Mouse (Mus musculus) heart, embryonic 15.5 days (tissue): ENCODE data around the gene Eif3g. TPM values are rescaled to one million over a fixed set of nuclear protein-coding genes. Genes with fewer than 3 reads are reported as not detected.

ENCODE experiments used
- ATAC-seq: fragments of 200-750 bp; cut with Nextera tagmentation; replicated peaks from 2 replicates; pipeline ENCODE4 v1.8.0; 2017; ENCODE audit warnings: low read depth, moderate TSS enrichment; ENCODE audit not compliant: insufficient number of reproducible peaks, insufficient read depth, low FRiP score
- H3K27ac ChIP-seq: fragments of 300-500 bp; sonication (generic); 2 replicates; pipeline ENCODE4 v1.5.1; 2015; ENCODE audit warnings: mild to moderate bottlenecking, inconsistent platforms
- H3K27me3 ChIP-seq: fragments of 300-500 bp; sonication (generic); 2 replicates; pipeline ENCODE4 v1.6.1; 2015; ENCODE audit warnings: inconsistent platforms
- H3K36me3 ChIP-seq: fragments of 300-500 bp; sonication (generic); 2 replicates; pipeline ENCODE4 v1.6.1; 2015; ENCODE audit warnings: mild to moderate bottlenecking, inconsistent platforms
- H3K4me1 ChIP-seq: fragments of 300-500 bp; sonication (generic); replicated peaks from 2 replicates; pipeline ENCODE4 v1.6.1; 2015; ENCODE audit warnings: inconsistent platforms
- H3K4me2 ChIP-seq: fragments of 300-500 bp; sonication (generic); 2 replicates; pipeline ENCODE4 v1.6.1; 2015; ENCODE audit warnings: inconsistent platforms, mild to moderate bottlenecking, moderate library complexity
- H3K4me3 ChIP-seq: fragments of 300-500 bp; sonication (generic); 2 replicates; pipeline ENCODE4 v1.5.1; 2015; ENCODE audit warnings: mild to moderate bottlenecking, inconsistent platforms
- H3K9ac ChIP-seq: fragments of 300-500 bp; sonication (generic); 2 replicates; pipeline ENCODE4 v1.6.1; 2015; ENCODE audit warnings: mild to moderate bottlenecking, inconsistent platforms
- H3K9me3 ChIP-seq: fragments of 300-500 bp; sonication (generic); replicated peaks from 2 replicates; pipeline ENCODE4 v1.6.1; 2016; ENCODE audit warnings: inconsistent platforms
- WGBS: fragments of 180-500 bp; shearing (Covaris S2); methylation state at CpG from one replicate; pipeline ENCODE4 v1.1.7; 2015; ENCODE audit warnings: mixed read lengths; 5-methylcytosine and 5-hydroxymethylcytosine counted together
- polyA plus RNA-seq: library from polyadenylated mRNA; unstranded; fragments of >200 nt; fragmentation: Nextera tagmentation; extraction: Ambion mirVana; gene quantifications from 2 replicates; pipeline ENCODE4 v1.2.1, GENCODE M21; 2015

The Eif3g gene
- 183 and 207 TPM in 2 replicates for polyA plus RNA-seq

DNA sequence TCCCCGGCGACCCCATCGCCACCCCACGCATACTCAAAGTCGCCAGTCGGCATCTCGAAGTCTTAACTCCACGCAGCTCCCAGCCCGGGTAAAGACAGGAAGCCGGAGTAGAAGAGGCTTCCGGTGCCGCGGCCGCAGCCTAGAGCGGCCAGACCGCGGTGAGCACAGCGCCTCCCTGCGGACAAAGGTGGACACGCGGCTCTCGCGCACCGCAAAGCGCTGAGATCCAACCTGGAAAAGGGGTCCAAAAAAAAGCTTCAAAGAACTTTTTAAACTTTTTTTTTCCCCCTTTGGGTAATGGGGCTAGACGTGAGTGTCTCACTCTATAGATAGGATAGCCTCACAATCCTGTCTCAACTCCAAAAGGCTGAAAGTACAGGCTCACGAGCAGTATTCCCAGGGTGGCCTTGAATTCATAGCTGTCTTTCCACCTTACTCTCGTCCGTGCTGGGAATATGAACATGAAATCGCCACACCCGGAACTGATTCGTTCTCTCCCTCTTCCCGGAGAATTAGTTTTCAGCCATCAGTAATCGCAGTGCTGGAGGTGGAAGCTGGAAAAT is at the start of gene Eif3g:
Gene Eif3g, minus strand, starts transcription at position 113 of the 563 bp plus-strand sequence.
- 3% methylated on average over 34 of the region's 34 CpGs for WGBS
- peak; percentile 76 for ATAC-seq
- H3K36me3 ChIP-seq = peaks cover 30% of the 10 kb centered on the region
- no peaks in the 10 kb centered on the region for H3K9me3 ChIP-seq
- peak within 1 kb of the TSS; percentile 94 for H3K9ac ChIP-seq
- peak within 1 kb of the TSS; percentile 86 for H3K4me2 ChIP-seq
- peaks cover 25% of the 10 kb centered on the region for H3K4me1 ChIP-seq
- H3K4me3 ChIP-seq = peak within 1 kb of the TSS; percentile 86
- peak within 1 kb of the TSS; percentile 69 for H3K27ac ChIP-seq
- no peaks in the 10 kb centered on the region for H3K27me3 ChIP-seq

DNA sequence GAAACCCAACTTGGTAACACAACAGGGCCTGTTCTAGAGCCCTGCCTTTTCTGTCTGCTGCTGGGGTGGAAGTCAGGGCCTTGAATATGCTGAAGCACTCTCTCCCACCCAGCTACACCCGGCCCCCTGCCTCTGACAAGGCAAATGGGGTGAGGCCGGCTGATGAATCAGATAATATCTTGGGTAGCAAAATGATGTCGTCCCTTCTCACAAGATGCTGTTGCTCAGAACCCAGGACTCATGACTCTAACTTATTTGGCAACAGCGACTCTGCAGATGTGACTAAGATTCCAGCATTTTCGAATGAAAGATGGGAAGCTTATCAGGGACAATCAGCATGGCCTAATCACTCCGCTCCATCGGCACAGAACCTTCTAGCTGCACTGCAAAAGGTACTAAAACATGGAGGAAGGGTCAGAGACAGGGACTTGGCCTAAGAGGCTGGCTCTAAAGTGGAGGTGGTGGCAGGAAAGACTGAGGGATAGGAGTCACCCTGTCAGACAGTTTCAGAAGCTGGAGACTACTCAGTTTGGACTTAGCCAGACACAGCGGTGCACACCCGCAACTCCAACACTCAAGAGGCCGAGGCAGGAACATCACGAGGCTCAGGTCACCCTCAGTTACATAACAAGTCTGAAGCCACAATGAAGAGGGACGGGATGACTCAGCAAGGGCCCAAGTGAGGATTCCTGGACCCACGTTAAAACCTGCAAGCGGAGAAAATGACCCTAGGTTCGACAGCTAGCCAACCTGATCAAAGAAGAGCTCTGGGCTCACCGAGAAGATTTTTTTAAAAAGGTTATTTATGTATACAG is 47.9 kb upstream of the Eif3g start:
- 69% methylated on average over 16 of the region's 16 CpGs for WGBS
- peaks cover 19% of the 10 kb centered on the region for H3K4me1 ChIP-seq
- no peak overlapping the region for H3K9ac ChIP-seq
- H3K4me2 ChIP-seq = no peak overlapping the region
- ATAC-seq = no peak
- no peak overlapping the region for H3K27ac ChIP-seq
- no peaks in the 10 kb centered on the region for H3K27me3 ChIP-seq
- H3K9me3 ChIP-seq = no peaks in the 10 kb centered on the region
- peaks cover 4% of the 10 kb centered on the region for H3K36me3 ChIP-seq
- H3K4me3 ChIP-seq = no peak overlapping the region

DNA sequence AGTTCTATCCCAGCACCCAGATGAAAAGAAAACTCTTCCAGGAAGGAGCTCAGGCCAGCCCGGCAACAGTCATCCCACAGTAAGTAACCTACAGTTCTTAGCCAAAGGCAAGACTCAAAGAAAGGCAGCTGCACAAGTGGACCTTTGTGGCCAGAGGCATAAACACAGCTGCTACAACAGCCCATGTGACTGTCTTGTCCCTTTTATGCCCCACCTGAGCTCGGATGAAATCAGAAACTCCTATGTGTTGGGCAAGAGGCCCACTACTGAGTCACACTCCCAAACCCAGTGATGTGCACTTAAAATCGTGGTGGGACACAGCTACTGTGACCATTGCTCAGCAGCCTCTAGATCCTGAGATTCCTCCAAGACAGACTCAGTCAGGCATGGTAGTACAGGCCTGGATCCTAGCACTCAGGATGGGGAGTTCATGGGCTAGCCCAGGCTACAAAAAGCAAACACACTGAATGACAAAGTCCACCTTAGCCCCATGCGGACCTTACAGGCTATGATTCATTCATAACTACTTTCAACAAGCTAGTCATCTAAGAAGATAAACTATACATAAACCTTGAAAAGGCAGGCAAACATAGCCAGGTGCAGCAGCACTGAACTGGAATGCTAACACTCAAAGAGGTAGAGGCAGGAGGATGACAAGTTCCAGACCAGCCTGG is 46.4 kb upstream of the Eif3g start:
- H3K27ac ChIP-seq = no peak overlapping the region
- WGBS = 71% methylated on average over 4 of the region's 4 CpGs
- no peak overlapping the region for H3K4me3 ChIP-seq
- no peaks in the 10 kb centered on the region for H3K27me3 ChIP-seq
- peaks cover 12% of the 10 kb centered on the region; the same call in 1 of the 2 replicates for H3K4me1 ChIP-seq
- H3K36me3 ChIP-seq = peaks cover 19% of the 10 kb centered on the region
- no peaks in the 10 kb centered on the region for H3K9me3 ChIP-seq
- no peak for ATAC-seq
- no peak overlapping the region for H3K4me2 ChIP-seq
- no peak overlapping the region for H3K9ac ChIP-seq

- Histone ChIP-seq H3K4me2 (no peak overlapping the region), H3K4me1 (peaks cover 12% of the 10 kb centered on the region; the same call in 1 of the 2 replicates), H3K27ac (no peak overlapping the region), H3K9ac (no peak overlapping the region), H3K36me3 (peaks cover 28% of the 10 kb centered on the region), H3K27me3 (no peaks in the 10 kb centered on the region), H3K4me3 (no peak overlapping the region), H3K9me3 (no peaks in the 10 kb centered on the region)
- WGBS = 28% methylated on average over 2 of the region's 2 CpGs
- ATAC-seq = no peak
These were observed 45.5 kb upstream of the Eif3g start for GRCm38 (mm10) chr9:20943911-20944310.

- Histone ChIP-seq H3K4me3 (no peak overlapping the region), H3K27ac (0 out of 2 replicates have a peak overlapping the region, but pooled peaks have one; percentile 3), H3K4me1 (peaks cover 12% of the 10 kb centered on the region; the same call in 1 of the 2 replicates), H3K4me2 (no peak overlapping the region), H3K27me3 (no peaks in the 10 kb centered on the region), H3K9me3 (no peaks in the 10 kb centered on the region), H3K36me3 (peaks cover 32% of the 10 kb centered on the region), H3K9ac (no peak overlapping the region)
- WGBS = 85% methylated on average over 7 of the region's 7 CpGs
- no peak for ATAC-seq
These were observed 45.0 kb upstream of the Eif3g start for GRCm38 (mm10) chr9:20943396-20943795.

GRCm38 (mm10) chr9:20923258-20923657 is 24.8 kb upstream of the Eif3g start:
- no peak overlapping the region for H3K4me3 ChIP-seq
- no peak overlapping the region for H3K4me2 ChIP-seq
- no peak overlapping the region for H3K9ac ChIP-seq
- H3K9me3 ChIP-seq = no peaks in the 10 kb centered on the region
- peaks cover 91% of the 10 kb centered on the region for H3K36me3 ChIP-seq
- no peak overlapping the region for H3K27ac ChIP-seq
- WGBS = 81% methylated on average over 3 of the region's 3 CpGs
- no peaks in the 10 kb centered on the region for H3K4me1 ChIP-seq
- H3K27me3 ChIP-seq = no peaks in the 10 kb centered on the region
- ATAC-seq = no peak

DNA sequence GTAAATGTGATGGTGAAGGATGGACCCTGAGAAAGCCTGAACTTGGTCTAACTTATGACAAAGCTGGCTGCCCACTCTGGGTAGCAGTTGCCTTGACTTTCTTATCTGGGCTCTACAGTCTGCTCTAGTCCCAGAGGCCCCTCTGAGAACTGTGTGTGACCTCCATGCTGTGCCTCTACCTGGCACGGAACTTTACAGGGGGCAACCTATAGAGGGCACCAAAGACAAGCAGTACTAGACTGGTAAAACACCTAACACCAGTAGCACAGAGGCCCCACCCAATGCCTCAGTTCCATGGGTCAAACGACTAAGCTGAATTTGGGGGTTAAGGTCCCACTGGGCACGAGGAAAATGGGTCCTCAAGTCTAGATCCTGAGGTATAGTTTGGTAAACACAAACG is 17.7 kb upstream of the Eif3g start:
- WGBS = 84% methylated on average over 4 of the region's 4 CpGs
- H3K4me2 ChIP-seq = no peak overlapping the region
- H3K4me3 ChIP-seq = no peak overlapping the region
- peaks cover 96% of the 10 kb centered on the region for H3K36me3 ChIP-seq
- H3K9me3 ChIP-seq = no peaks in the 10 kb centered on the region
- H3K9ac ChIP-seq = no peak overlapping the region
- H3K27ac ChIP-seq = no peak overlapping the region
- H3K4me1 ChIP-seq = no peaks in the 10 kb centered on the region
- no peak for ATAC-seq
- no peaks in the 10 kb centered on the region for H3K27me3 ChIP-seq

- Histone ChIP-seq H3K9me3 (no peaks in the 10 kb centered on the region), H3K4me3 (no peak overlapping the region), H3K27ac (no peak overlapping the region), H3K4me1 (no peaks in the 10 kb centered on the region), H3K9ac (no peak overlapping the region), H3K4me2 (no peak overlapping the region), H3K27me3 (no peaks in the 10 kb centered on the region), H3K36me3 (peaks cover 94% of the 10 kb centered on the region)
- 88% methylated on average over 9 of the region's 9 CpGs for WGBS
- ATAC-seq = no peak
These were observed 11.5 kb upstream of the Eif3g start for GRCm38 (mm10) chr9:20909948-20910347.

DNA sequence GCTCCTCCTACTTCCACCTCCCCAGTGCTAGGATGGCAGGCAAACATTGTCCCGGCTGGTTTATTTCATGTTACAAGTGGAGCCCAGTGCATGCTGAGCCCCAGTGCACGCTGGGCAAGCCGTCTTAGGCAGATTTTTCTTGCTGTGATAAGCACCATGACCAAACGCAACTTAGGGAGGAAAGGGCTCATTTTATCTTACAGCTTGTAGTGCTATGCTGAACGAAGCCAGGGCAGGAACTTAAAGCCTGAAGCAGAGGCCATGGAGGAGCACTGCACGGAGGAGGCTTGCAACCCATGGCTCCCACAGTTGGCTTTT is 3.7 kb upstream of the Eif3g start:
- H3K9me3 ChIP-seq = no peaks in the 10 kb centered on the region
- peak overlapping the region; percentile 55 for H3K27ac ChIP-seq
- H3K4me2 ChIP-seq = peak overlapping the region; percentile 40
- peaks cover 19% of the 10 kb centered on the region for H3K4me1 ChIP-seq
- 16% methylated on average over 6 of the region's 6 CpGs for WGBS
- H3K9ac ChIP-seq = peak overlapping the region; percentile 33
- no peaks in the 10 kb centered on the region for H3K27me3 ChIP-seq
- peak; percentile 7; the same call in 1 of the 2 replicates for ATAC-seq
- H3K36me3 ChIP-seq = peaks cover 21% of the 10 kb centered on the region; the same call in 1 of the 2 replicates
- H3K4me3 ChIP-seq = no peak overlapping the region

- H3K27me3 ChIP-seq = no peaks in the 10 kb centered on the region
- H3K36me3 ChIP-seq = peaks cover 18% of the 10 kb centered on the region; the same call in 1 of the 2 replicates
- 9% methylated on average over 13 of the region's 13 CpGs for WGBS
- H3K4me2 ChIP-seq = peak overlapping the region; percentile 40
- peak overlapping the region; percentile 33 for H3K9ac ChIP-seq
- H3K9me3 ChIP-seq = no peaks in the 10 kb centered on the region
- peak; percentile 16; the same call in 1 of the 2 replicates for ATAC-seq
- peak overlapping the region; percentile 55 for H3K27ac ChIP-seq
- H3K4me3 ChIP-seq = no peak overlapping the region
- peaks cover 25% of the 10 kb centered on the region for H3K4me1 ChIP-seq
These were observed 3.2 kb upstream of the Eif3g start for GRCm38 (mm10) chr9:20901466-20902173.
